In the genomic region with DNA sequence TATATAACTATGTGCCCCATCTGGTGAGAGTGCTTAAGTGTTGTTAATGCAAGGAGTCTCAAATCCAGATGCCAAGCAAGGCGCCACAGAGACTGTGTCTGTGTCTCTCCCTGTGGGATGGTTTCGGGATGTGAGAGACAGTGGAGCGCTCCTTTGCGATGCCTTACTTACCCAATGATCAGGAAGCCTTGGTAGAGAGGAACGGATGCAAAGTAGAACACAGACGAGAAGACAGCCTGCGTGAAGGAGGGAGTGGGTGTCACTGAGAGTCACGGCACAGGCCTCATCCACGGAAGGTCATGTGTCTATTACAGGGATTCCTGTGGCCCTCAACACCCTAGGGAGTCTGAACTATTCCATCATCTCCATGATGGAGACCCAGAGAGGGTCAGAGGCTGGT, we compare ENCODE assay signal across 21 mouse cellular contexts.
"Had no signal": no experiment of that assay in that cellular context is flagged by ENCODE, and none has a peak within 500 bp of the region (broad histone marks: within the 10 kb centered on the region; RNA-seq: fewer than 3 reads in every experiment).

No protein-coding gene starts in this region.

- DNase-seq: heart, postnatal 10 days; heart, postnatal 14 days; heart, postnatal 36 days; heart, postnatal 4 days; kidney, adult 11 months; kidney, adult 18-20 months; kidney, adult 2 months; kidney, adult 8-10 months; kidney, adult 9 months; kidney, postnatal 10 days; kidney, postnatal 14 days; kidney, postnatal 25 days; kidney, postnatal 36 days; kidney, postnatal 4 days; layer of hippocampus, postnatal 36 days had no signal

- ATAC-seq: hindbrain, embryonic 16.5 days; hindbrain, postnatal 0 days; inflammation-experienced regulatory T-cells, adult 6 months; intestine, embryonic 15.5 days; intestine, embryonic 16.5 days; intestine, postnatal 0 days had no signal
